Mouse (Mus musculus): ENCODE measurements around the gene Rgl1. TPM values are rescaled to one million over a fixed set of nuclear protein-coding genes. Genes with fewer than 3 reads are reported as not detected.

The Rgl1 gene
- polyA plus RNA-seq, 1 experiment: 1.1 TPM

- Histone ChIP-seq H3K27me3 (replicated peaks) (peaks cover 71% of the 10 kb centered on the region), H3K36me3 (replicated peaks; ENCODE audit: low read length) (no peaks in the 10 kb centered on the region), H3K4me3 (replicated peaks) (peak overlapping the region; percentile 34), H3K9me3 (no peaks in the 10 kb centered on the region), H3K4me1 (peaks cover 18% of the 10 kb centered on the region)
- TF ChIP-seq GATA1 (IDR thresholded peaks at IDR 0.05; ENCODE audit: borderline replicate concordance, low read length) (no peak), FLI1 (IDR thresholded peaks at IDR 0.05; ENCODE audit: low read length) (no peak)
These were observed 192.6 kb downstream of the Rgl1 start for GRCm38 (mm10) chr1:152573470-152574059.

GRCm38 (mm10) chr1:152572755-152573469, 193.2 kb downstream of the Rgl1 start:
- Histone ChIP-seq H3K9me3 (no peaks in the 10 kb centered on the region), H3K27me3 (replicated peaks) (peaks cover 71% of the 10 kb centered on the region), H3K36me3 (replicated peaks; ENCODE audit: low read length) (no peaks in the 10 kb centered on the region), H3K4me1 (peaks cover 18% of the 10 kb centered on the region), H3K4me3 (replicated peaks) (no peak overlapping the region)
- TF ChIP-seq FLI1 (IDR thresholded peaks at IDR 0.05; ENCODE audit: low read length) (no peak), GATA1 (IDR thresholded peaks at IDR 0.05; ENCODE audit: borderline replicate concordance, low read length) (no peak)

- TF ChIP-seq FLI1 (IDR thresholded peaks at IDR 0.05; ENCODE audit: low read length) (no peak), GATA1 (IDR thresholded peaks at IDR 0.05; ENCODE audit: borderline replicate concordance, low read length) (no peak)
- Histone ChIP-seq H3K4me3 (replicated peaks) (no peak overlapping the region), H3K27me3 (replicated peaks) (peaks cover 70% of the 10 kb centered on the region)
These were observed 194.8 kb downstream of the Rgl1 start for GRCm38 (mm10) chr1:152571340-152571739.

GRCm38 (mm10) chr1:152570681-152571080, 195.5 kb downstream of the Rgl1 start:
- no peak for TF ChIP-seq GATA1 (IDR thresholded peaks at IDR 0.05; ENCODE audit: borderline replicate concordance, low read length)
- no peak for TF ChIP-seq FLI1 (IDR thresholded peaks at IDR 0.05; ENCODE audit: low read length)
- Histone ChIP-seq H3K36me3 (replicated peaks; ENCODE audit: low read length) (no peaks in the 10 kb centered on the region), H3K27me3 (replicated peaks) (peaks cover 66% of the 10 kb centered on the region), H3K4me1 (peaks cover 18% of the 10 kb centered on the region), H3K4me3 (replicated peaks) (no peak overlapping the region), H3K9me3 (no peaks in the 10 kb centered on the region)

More at GRCm38 (mm10) chr1:152571340-152571739, 194.8 kb downstream of the Rgl1 start:
- H3K4me1 ChIP-seq: peaks cover 18% of the 10 kb centered on the region
- H3K9me3 ChIP-seq: no peaks in the 10 kb centered on the region
- H3K36me3 ChIP-seq (replicated peaks; ENCODE audit: low read length): no peaks in the 10 kb centered on the region

- H3K27me3 ChIP-seq (replicated peaks): peaks cover 60% of the 10 kb centered on the region
- TF ChIP-seq FLI1 (IDR thresholded peaks at IDR 0.05; ENCODE audit: low read length): no peak
- TF ChIP-seq GATA1 (IDR thresholded peaks at IDR 0.05; ENCODE audit: borderline replicate concordance, low read length): no peak
- no peaks in the 10 kb centered on the region for H3K36me3 ChIP-seq (replicated peaks; ENCODE audit: low read length)
- H3K4me1 ChIP-seq: no peaks in the 10 kb centered on the region
- no peak overlapping the region for H3K4me3 ChIP-seq (replicated peaks)
- H3K9me3 ChIP-seq: no peaks in the 10 kb centered on the region
These were observed 202.9 kb downstream of the Rgl1 start for GRCm38 (mm10) chr1:152563282-152563681.

GRCm38 (mm10) chr1:152562877-152563276, 203.3 kb downstream of the Rgl1 start:
- Histone ChIP-seq H3K9me3 (no peaks in the 10 kb centered on the region), H3K36me3 (replicated peaks; ENCODE audit: low read length) (no peaks in the 10 kb centered on the region), H3K4me3 (replicated peaks) (no peak overlapping the region), H3K27me3 (replicated peaks) (peaks cover 60% of the 10 kb centered on the region), H3K4me1 (no peaks in the 10 kb centered on the region)
- no peak for TF ChIP-seq GATA1 (IDR thresholded peaks at IDR 0.05; ENCODE audit: borderline replicate concordance, low read length)
- no peak for TF ChIP-seq FLI1 (IDR thresholded peaks at IDR 0.05; ENCODE audit: low read length)

- Histone ChIP-seq H3K36me3 (replicated peaks; ENCODE audit: low read length) (no peaks in the 10 kb centered on the region), H3K4me1 (no peaks in the 10 kb centered on the region), H3K4me3 (replicated peaks) (no peak overlapping the region), H3K27me3 (replicated peaks) (peaks cover 67% of the 10 kb centered on the region), H3K9me3 (no peaks in the 10 kb centered on the region)
- no peak for TF ChIP-seq FLI1 (IDR thresholded peaks at IDR 0.05; ENCODE audit: low read length)
- no peak for TF ChIP-seq GATA1 (IDR thresholded peaks at IDR 0.05; ENCODE audit: borderline replicate concordance, low read length)
These were observed 205.7 kb downstream of the Rgl1 start for GRCm38 (mm10) chr1:152560477-152560876.

GRCm38 (mm10) chr1:152556576-152557281, 209.4 kb downstream of the Rgl1 start:
- no peaks in the 10 kb centered on the region for H3K36me3 ChIP-seq (replicated peaks; ENCODE audit: low read length)
- no peaks in the 10 kb centered on the region for H3K9me3 ChIP-seq
- H3K4me3 ChIP-seq (replicated peaks): no peak overlapping the region
- no peaks in the 10 kb centered on the region for H3K4me1 ChIP-seq
- TF ChIP-seq GATA1 (IDR thresholded peaks at IDR 0.05; ENCODE audit: borderline replicate concordance, low read length): no peak
- H3K27me3 ChIP-seq (replicated peaks): peaks cover 68% of the 10 kb centered on the region

GRCm38 (mm10) chr1:152555944-152556573, 210.1 kb downstream of the Rgl1 start:
- TF ChIP-seq GATA1 (IDR thresholded peaks at IDR 0.05; ENCODE audit: borderline replicate concordance, low read length) (no peak), FLI1 (IDR thresholded peaks at IDR 0.05; ENCODE audit: low read length) (no peak)
- Histone ChIP-seq H3K4me1 (no peaks in the 10 kb centered on the region), H3K27me3 (replicated peaks) (peaks cover 62% of the 10 kb centered on the region), H3K36me3 (replicated peaks; ENCODE audit: low read length) (no peaks in the 10 kb centered on the region), H3K4me3 (replicated peaks) (no peak overlapping the region), H3K9me3 (no peaks in the 10 kb centered on the region)

All from megakaryocyte, embryonic 14.5 days (primary cell).